7 mouse cellular contexts compared by ENCODE assay signal in genomic region chr7:122018978-122019377, GRCm38 (mm10). TPM values are rescaled to one million over a fixed set of nuclear protein-coding genes. Genes with fewer than 3 reads are reported as not detected.
DNase-seq lines count a peak whose midpoint lies in the region; ATAC-seq and TF ChIP-seq lines count a peak whose summit lies in the region.

No protein-coding gene starts in this region.

- peak overlapping the region; percentile 37 to 69 for H3K4me3 ChIP-seq in ES-E14 (ENCODE audit: insufficient read depth in 1 of 2, low read depth in 1 of 2, low read length in 2 of 2, poor library complexity in 1 of 2, severe bottlenecking in 1 of 2)
- H3K4me3 ChIP-seq in intestine, embryonic 14.5 days (ENCODE audit: low read depth, low read length), result no peak overlapping the region
- no peak overlapping the region for H3K4me3 ChIP-seq in liver, postnatal 0 days (ENCODE audit: low read depth, low read length)

- H3K36me3 ChIP-seq in ES-E14 (ENCODE audit: control insufficient read depth, insufficient read depth, low read length, poor library complexity, severe bottlenecking), result peaks cover 5% of the 10 kb centered on the region; the same call in 1 of the 2 replicates
- H3K36me3 ChIP-seq in intestine, embryonic 14.5 days (ENCODE audit: control insufficient read depth, insufficient read depth, low read length), result no peaks in the 10 kb centered on the region
- no peaks in the 10 kb centered on the region for H3K36me3 ChIP-seq in liver, postnatal 0 days (replicated peaks; ENCODE audit: insufficient read depth, low read length)

- no peaks in the 10 kb centered on the region for H3K9me3 ChIP-seq in ES-E14 (ENCODE audit: control insufficient read depth, insufficient read depth, low read depth, low read length)
- no peaks in the 10 kb centered on the region for H3K9me3 ChIP-seq in intestine, embryonic 14.5 days (ENCODE audit: control insufficient read depth, low read length)
- H3K9me3 ChIP-seq in liver, postnatal 0 days (ENCODE audit: low read length), result no peaks in the 10 kb centered on the region

- peak overlapping the region; percentile 20; the same call in 1 of the 2 replicates for H3K9ac ChIP-seq in ES-E14 (ENCODE audit: insufficient read depth, low read depth, low read length, poor library complexity, severe bottlenecking)
- no peak overlapping the region for H3K9ac ChIP-seq in intestine, embryonic 14.5 days (ENCODE audit: low read length)
- no peak overlapping the region for H3K9ac ChIP-seq in liver, postnatal 0 days (replicated peaks)

- intact Hi-C loops in gastrocnemius, postnatal 14 days (cut with DNase I; ENCODE audit: low total_unique reads), result loop anchor here (5.0 kb wide), 1 partner anchor 53 kb away; no protein-coding TSS in a partner anchor

- DNase-seq in ES-E14 (ENCODE audit: low read depth, low spot score), result peak; percentile 39
- peak; percentile 87 for DNase-seq in brain, adult 2 months (ENCODE audit: low read depth, low spot score)
- DNase-seq in intestine, embryonic 14.5 days (ENCODE audit: low spot score), result no peak
- no peak for DNase-seq in liver, postnatal 0 days
- DNase-seq in gastrocnemius, postnatal 14 days, result no peak
- DNase-seq in B cell, adult 2 months, result no peak

- in situ Hi-C loops in ES-E14 (cut with MboI; ENCODE audit: low sequenced_read_pairs in 2 of 2, unreplicated experiment in 2 of 2), result no loop called here

- H3K27me3 ChIP-seq in intestine, embryonic 14.5 days (replicated peaks; ENCODE audit: control insufficient read depth, insufficient read depth, low read length), result no peaks in the 10 kb centered on the region
- no peaks in the 10 kb centered on the region for H3K27me3 ChIP-seq in liver, postnatal 0 days (ENCODE audit: insufficient read depth, low read length)

- peak overlapping the region; percentile 9; the same call in 1 of the 2 replicates for H3K27ac ChIP-seq in ES-E14 (ENCODE audit: insufficient read depth, low read depth, low read length, poor library complexity, severe bottlenecking)
- no peak overlapping the region for H3K27ac ChIP-seq in intestine, embryonic 14.5 days (ENCODE audit: low read depth)
- H3K27ac ChIP-seq in liver, postnatal 0 days (ENCODE audit: low read depth), result peak overlapping the region; percentile 59; the same call in 1 of the 2 replicates

- no peak for ATAC-seq in intestine, embryonic 14.5 days (replicated peaks; ENCODE audit: low FRiP score, low TSS enrichment, low read depth)
- ATAC-seq in liver, postnatal 0 days, result no peak
- ATAC-seq in CD4-positive, CD25-positive, alpha-beta regulatory T cell, adult 4 months, result no peak

- peaks cover 3 to 28% of the 10 kb centered on the region in 2 experiments; a peak in 3 of 4 replicates for H3K4me1 ChIP-seq in ES-E14 (ENCODE audit: control insufficient read depth in 2 of 2, insufficient read depth in 2 of 2, low read length in 2 of 2, poor library complexity in 1 of 2)
- H3K4me1 ChIP-seq in intestine, embryonic 14.5 days (replicated peaks; ENCODE audit: control insufficient read depth, insufficient read depth, low read length), result peaks cover 15% of the 10 kb centered on the region
- peaks cover 54% of the 10 kb centered on the region for H3K4me1 ChIP-seq in liver, postnatal 0 days (ENCODE audit: insufficient read depth)

- TF ChIP-seq CTCF in liver, postnatal 0 days (IDR thresholded peaks at IDR 0.05; ENCODE audit: low read depth), result no peak

- 86% methylated on average over 7 of the region's 7 CpGs for WGBS in intestine, embryonic 14.5 days
- WGBS in liver, postnatal 0 days (ENCODE audit: insufficient replicate concordance), result 81% methylated on average over 7 of the region's 7 CpGs

- H3K4me2 ChIP-seq in intestine, embryonic 14.5 days (ENCODE audit: low read length), result peak overlapping the region; percentile 68
- peak overlapping the region; percentile 44 for H3K4me2 ChIP-seq in liver, postnatal 0 days (ENCODE audit: low read depth, low read length)

- no peak for TF ChIP-seq EP300 in liver, postnatal 0 days (IDR thresholded peaks at IDR 0.05; ENCODE audit: low read depth)

TF ChIP-seq in ES-E14, 5 proteins besides CTCF, POLR2A, EP300 and RAD21:
- TF ChIP-seq ZC3H11A (IDR thresholded peaks at IDR 0.05; ENCODE audit: borderline replicate concordance, low read depth, low read length) (no peak), ZNF384 (IDR thresholded peaks at IDR 0.05; ENCODE audit: low read depth, low read length) (no peak), MAFK (IDR thresholded peaks at IDR 0.05; ENCODE audit: insufficient read depth, low read depth, low read length) (no peak), HCFC1 (IDR thresholded peaks at IDR 0.05; ENCODE audit: borderline replicate concordance, insufficient read depth, low read length) (no peak), CHD2 (IDR thresholded peaks at IDR 0.05; ENCODE audit: low read depth, low read length) (no peak)

RNA-seq across cellular contexts. Expression of gene Gga2, which starts 2.0 kb away (rescaled TPM):
- 68.5 and 71.9 TPM in 2 replicates for total RNA-seq in ES-E14 (2012; rRNA removed)
- polyA plus RNA-seq in intestine, embryonic 14.5 days (2014; fragmentation: Nextera tagmentation; extraction: Ambion mirVana), result 75.3 and 78.3 TPM in 2 replicates
- polyA plus RNA-seq in liver, postnatal 0 days (2015; fragmentation: Nextera tagmentation; extraction: Ambion mirVana), result 9.7 and 10.1 TPM in 2 replicates
- total RNA-seq in gastrocnemius, postnatal 14 days (2021), result 10 to 100 TPM; 15.6 to 19.2 TPM
- 1 to 10 TPM; 1.1 to 1.8 TPM for polyA plus RNA-seq in CD4-positive, CD25-positive, alpha-beta regulatory T cell, adult 4 months (2017; shearing (Covaris generic))

RNA-seq across cellular contexts. Expression of gene Cog7, which starts 37.5 kb away (rescaled TPM):
- total RNA-seq in ES-E14 (2012; rRNA removed), result 17.7 and 19.9 TPM in 2 replicates
- polyA plus RNA-seq in intestine, embryonic 14.5 days (2014; fragmentation: Nextera tagmentation; extraction: Ambion mirVana), result 22.5 and 24.1 TPM in 2 replicates
- 4.2 and 5.4 TPM in 2 replicates for polyA plus RNA-seq in liver, postnatal 0 days (2015; fragmentation: Nextera tagmentation; extraction: Ambion mirVana)
- 1 to 10 TPM; 8.9 to 9.3 TPM for total RNA-seq in gastrocnemius, postnatal 14 days (2021)
- 10 to 100 TPM in 1 of 2 experiments, 1 to 10 TPM in 1; 7.4 to 14.7 TPM for polyA plus RNA-seq in CD4-positive, CD25-positive, alpha-beta regulatory T cell, adult 4 months (2017; shearing (Covaris generic))

RNA-seq across cellular contexts. Expression of gene Ubfd1, which starts 48.0 kb away (rescaled TPM):
- total RNA-seq in ES-E14 (2012; rRNA removed), result 56.1 and 70.7 TPM in 2 replicates
- polyA plus RNA-seq in intestine, embryonic 14.5 days (2014; fragmentation: Nextera tagmentation; extraction: Ambion mirVana), result 76.4 and 78.6 TPM in 2 replicates
- polyA plus RNA-seq in liver, postnatal 0 days (2015; fragmentation: Nextera tagmentation; extraction: Ambion mirVana), result 10.9 and 11.0 TPM in 2 replicates
- 10 to 100 TPM; 25.5 to 25.7 TPM for total RNA-seq in gastrocnemius, postnatal 14 days (2021)
- polyA plus RNA-seq in CD4-positive, CD25-positive, alpha-beta regulatory T cell, adult 4 months (2017; shearing (Covaris generic)), result 10 to 100 TPM; 10.2 to 10.4 TPM

RNA-seq across cellular contexts. Expression of gene Ears2, which starts 48.1 kb away (rescaled TPM):
- total RNA-seq in ES-E14 (2012; rRNA removed), result 18.6 and 20.5 TPM in 2 replicates
- polyA plus RNA-seq in intestine, embryonic 14.5 days (2014; fragmentation: Nextera tagmentation; extraction: Ambion mirVana), result 19.8 and 21.2 TPM in 2 replicates
- 8.3 TPM in 2 replicates for polyA plus RNA-seq in liver, postnatal 0 days (2015; fragmentation: Nextera tagmentation; extraction: Ambion mirVana)
- 1 to 10 TPM; 8.3 to 9.6 TPM for total RNA-seq in gastrocnemius, postnatal 14 days (2021)
- 1 to 10 TPM; 6.6 to 7.5 TPM for polyA plus RNA-seq in CD4-positive, CD25-positive, alpha-beta regulatory T cell, adult 4 months (2017; shearing (Covaris generic))

Comparison
In these comparisons a context has a peak if more than half of its experiments do, and no peak if none do; other contexts are left out.
1. DNase-seq: peak in ES-E14 (single experiment) and brain, adult 2 months (single experiment); none in intestine, embryonic 14.5 days (single experiment), liver, postnatal 0 days (single experiment), gastrocnemius, postnatal 14 days (single experiment) and B cell, adult 2 months (0 of 2).
2. H3K4me3 ChIP-seq: peak in ES-E14 (2 of 2); none in intestine, embryonic 14.5 days (single experiment) and liver, postnatal 0 days (single experiment).